Comparison of ENCODE assay signal across 9 mouse cellular contexts in the genomic region with DNA sequence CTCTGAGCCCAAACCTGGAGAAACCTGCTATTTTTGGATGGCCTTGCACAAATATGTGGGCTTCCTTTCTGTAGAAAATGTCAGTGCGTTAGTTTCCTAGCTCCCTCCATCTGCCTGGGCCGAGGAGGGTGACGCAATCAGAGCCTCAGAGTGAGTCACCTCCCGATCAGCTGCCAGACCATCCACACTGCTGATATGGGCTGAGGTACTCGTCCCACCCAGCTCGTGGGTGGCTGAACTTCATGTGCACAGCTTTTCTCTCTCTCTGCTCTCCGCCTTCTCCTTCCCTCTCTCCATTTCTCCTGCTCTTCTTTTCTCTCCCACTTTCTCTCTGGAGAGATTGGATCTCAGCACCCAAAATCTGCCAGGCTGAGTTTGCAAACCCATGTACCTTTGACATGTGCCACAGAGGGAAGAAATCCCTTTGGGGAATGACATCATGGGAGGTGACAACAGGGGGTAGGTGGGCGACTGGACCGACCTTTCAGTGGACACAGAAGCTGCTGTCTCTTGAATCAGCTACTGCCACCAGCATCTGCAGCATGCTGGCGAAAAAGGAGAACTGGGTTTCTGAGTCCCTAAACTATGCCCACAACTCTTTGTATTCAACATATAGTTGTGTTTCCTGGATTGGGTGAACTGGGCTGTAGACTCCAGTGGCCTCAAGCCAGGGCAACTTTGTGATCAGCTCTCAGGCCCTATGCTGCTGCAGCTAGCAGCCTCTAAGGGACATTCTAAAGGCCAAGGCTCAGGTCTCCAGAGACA. TPM values are rescaled to one million over a fixed set of nuclear protein-coding genes. Genes with fewer than 3 reads are reported as not detected.
A peak's percentile ranks its signal among the peaks of the same experiment; 100 is the strongest.
DNase-seq lines count a peak whose midpoint lies in the region; ATAC-seq lines count a peak whose summit lies in the region.
"Had no signal": no experiment of that assay in that cellular context is flagged by ENCODE, and none has a peak within 500 bp of the region (broad histone marks: within the 10 kb centered on the region; RNA-seq: fewer than 3 reads in every experiment).

No protein-coding gene starts in this region.

- no peaks in the 10 kb centered on the region for H3K36me3 ChIP-seq in midbrain, embryonic 11.5 days (ENCODE audit: control insufficient read depth, insufficient read depth, low read length)
- H3K36me3 ChIP-seq in midbrain, embryonic 10.5 days: no peaks in the 10 kb centered on the region
- H3K36me3 ChIP-seq in macrophage (ENCODE audit: inconsistent target): no peaks in the 10 kb centered on the region
- H3K36me3 ChIP-seq: G1E had no signal

- no peaks in the 10 kb centered on the region for H3K79me2 ChIP-seq in macrophage (ENCODE audit: inconsistent target)

- no peaks in the 10 kb centered on the region for H3K4me1 ChIP-seq in midbrain, embryonic 11.5 days (ENCODE audit: control insufficient read depth, insufficient read depth, low read length)
- peaks cover 9% of the 10 kb centered on the region for H3K4me1 ChIP-seq in midbrain, embryonic 10.5 days

- DNase-seq in midbrain, embryonic 11.5 days (ENCODE audit: low spot score, missing footprints): peak; percentile 70
- DNase-seq in midbrain, embryonic 10.5 days (ENCODE audit: low spot score): no peak
- DNase-seq in gastrocnemius, postnatal 25 days: peak; percentile 78
- peak; percentile 66 for DNase-seq in layer of hippocampus, adult 9-10 months (ENCODE audit: low spot score)
- DNase-seq in urinary bladder, postnatal 25 days (ENCODE audit: low spot score): peak; percentile 63
- DNase-seq in thymus, postnatal 4 days: no peak
- DNase-seq in cerebellum, postnatal 25 days: no peak

- H3K27ac ChIP-seq in midbrain, embryonic 11.5 days (ENCODE audit: low read depth, low read length): no peak overlapping the region
- H3K27ac ChIP-seq in midbrain, embryonic 10.5 days (replicated peaks): no peak overlapping the region
- H3K27ac ChIP-seq in macrophage: peak overlapping the region; percentile 65

- no peaks in the 10 kb centered on the region for H3K27me3 ChIP-seq in midbrain, embryonic 11.5 days (ENCODE audit: control insufficient read depth, insufficient read depth, low read length)
- peaks cover 14% of the 10 kb centered on the region; the same call in 1 of the 2 replicates for H3K27me3 ChIP-seq in midbrain, embryonic 10.5 days (ENCODE audit: low read depth, poor library complexity, severe bottlenecking)

- H3K9me3 ChIP-seq in midbrain, embryonic 11.5 days (ENCODE audit: control insufficient read depth, low read length): no peaks in the 10 kb centered on the region
- no peaks in the 10 kb centered on the region for H3K9me3 ChIP-seq in midbrain, embryonic 10.5 days (replicated peaks)
- H3K9me3 ChIP-seq: G1E had no signal

- no peak overlapping the region for H3K9ac ChIP-seq in midbrain, embryonic 11.5 days (ENCODE audit: low read length)

- no peak overlapping the region for H3K4me2 ChIP-seq in midbrain, embryonic 11.5 days

- H3K4me3 ChIP-seq in midbrain, embryonic 11.5 days (ENCODE audit: low read depth, low read length): no peak overlapping the region
- no peak overlapping the region for H3K4me3 ChIP-seq in midbrain, embryonic 10.5 days
- no peak overlapping the region for H3K4me3 ChIP-seq in macrophage (ENCODE audit: inconsistent target)

- 82% methylated on average over 10 of the region's 10 CpGs for WGBS in midbrain, embryonic 11.5 days
- WGBS in midbrain, embryonic 10.5 days: 89% methylated on average over 10 of the region's 10 CpGs
- WGBS in macrophage (ENCODE audit: missing documents): 13% methylated on average over 9 of the region's 10 CpGs

- no peak for ATAC-seq in midbrain, embryonic 11.5 days (ENCODE audit: low FRiP score)

RNA-seq across cellular contexts. Expression of gene Smad3, which starts 36.1 kb away (rescaled TPM):
- 16.5 and 16.8 TPM in 2 replicates for polyA plus RNA-seq in midbrain, embryonic 11.5 days (2014; fragmentation: Nextera tagmentation; extraction: Ambion mirVana)
- 21.7 and 22.5 TPM in 2 replicates for polyA plus RNA-seq in midbrain, embryonic 10.5 days (2016; fragmentation: Nextera tagmentation; extraction: Ambion mirVana)
- 10 to 100 TPM; 42.7 to 67.5 TPM for total RNA-seq in gastrocnemius, postnatal 25 days (2021)
- 10 to 100 TPM; 10.5 to 76.5 (median 36.5) TPM for total RNA-seq in macrophage (2018; cell fraction: chromatin; rRNA removed)
- 10 to 100 TPM in 19 of 26 experiments, 1 to 10 TPM in 7; 6.8 to 18.9 (median 14.1) TPM for total RNA-seq in macrophage (2018; cell fraction: cytosol; rRNA removed)
- 10 to 100 TPM; 13.1 to 61.7 (median 28.8) TPM for total RNA-seq in macrophage (2018; cell fraction: nucleus; rRNA removed)
- polyA plus RNA-seq in macrophage (2018): 9.9 to 14.5 TPM (median 12.2 TPM) in 3 replicates

Comparison
In these comparisons a context has a peak if more than half of its experiments do, and no peak if none do; other contexts are left out.
1. DNase-seq: peak in midbrain, embryonic 11.5 days (single experiment), gastrocnemius, postnatal 25 days (single experiment), layer of hippocampus, adult 9-10 months (single experiment) and urinary bladder, postnatal 25 days (single experiment); none in midbrain, embryonic 10.5 days (single experiment), thymus, postnatal 4 days (single experiment) and cerebellum, postnatal 25 days (0 of 2).